Mouse (Mus musculus): ENCODE results near the gene Arl13b. TPM values are rescaled to one million over a fixed set of nuclear protein-coding genes. Genes with fewer than 3 reads are reported as not detected.

Gene Arl13b
- 10 to 100 TPM; 10.2 to 11.4 TPM for total RNA-seq (2021)

- intact Hi-C loops (cut with DNase I): loop anchor here (5.0 kb wide), 1 partner anchor 59 kb away; the partner anchor contains the start of gene Nsun3
- peak; percentile 95 for DNase-seq (ENCODE audit: low spot score)
Measured at GRCm38 (mm10) chr16:62846498-62847312, at the start of gene Arl13b. Gene Arl13b, minus strand, starts transcription at chr16:62847040.

DNA sequence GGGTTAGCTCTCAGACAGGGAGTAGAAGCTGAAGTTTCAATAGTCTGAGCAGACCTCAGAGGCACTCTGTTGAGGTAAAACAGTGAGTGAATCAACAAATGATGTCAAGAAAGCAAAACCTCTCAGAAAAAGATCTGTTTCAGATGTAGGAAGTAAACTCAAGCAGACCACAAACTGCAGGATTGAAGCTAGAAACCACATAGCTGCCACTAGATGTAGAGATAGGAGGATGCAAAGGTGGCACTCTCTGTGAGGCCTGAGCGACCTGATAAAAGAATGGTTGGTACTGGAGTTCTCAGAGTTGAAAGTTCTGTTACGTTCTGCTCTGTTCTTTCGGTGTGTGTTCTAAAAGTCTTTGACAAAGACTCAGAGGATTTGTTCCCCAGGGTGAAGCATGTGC is 49.0 kb upstream of the Arl13b start:
- intact Hi-C loops (cut with DNase I): no loop called here
- DNase-seq (ENCODE audit: low spot score): no peak

DNA sequence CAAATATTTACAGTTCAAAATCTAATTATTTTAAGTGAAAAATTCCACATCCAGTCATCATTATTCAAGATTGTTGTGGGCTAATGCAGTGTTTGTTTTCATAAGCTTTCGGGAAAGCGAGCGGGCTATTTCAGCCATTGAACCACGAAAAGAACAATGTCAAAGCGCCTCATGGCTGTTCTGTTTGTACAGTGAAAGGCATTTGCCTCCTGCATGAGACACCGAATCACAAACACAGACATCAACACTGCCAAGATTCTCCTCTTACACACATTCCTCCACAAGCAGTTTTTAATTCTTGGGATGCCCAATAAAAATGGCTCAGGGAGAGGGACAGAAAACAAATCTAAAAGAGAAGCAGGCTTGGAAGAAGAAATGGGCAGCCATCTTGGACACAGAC is 27.2 kb upstream of the Arl13b start:
- DNase-seq (ENCODE audit: low spot score): no peak
- intact Hi-C loops (cut with DNase I): no loop called here

DNA sequence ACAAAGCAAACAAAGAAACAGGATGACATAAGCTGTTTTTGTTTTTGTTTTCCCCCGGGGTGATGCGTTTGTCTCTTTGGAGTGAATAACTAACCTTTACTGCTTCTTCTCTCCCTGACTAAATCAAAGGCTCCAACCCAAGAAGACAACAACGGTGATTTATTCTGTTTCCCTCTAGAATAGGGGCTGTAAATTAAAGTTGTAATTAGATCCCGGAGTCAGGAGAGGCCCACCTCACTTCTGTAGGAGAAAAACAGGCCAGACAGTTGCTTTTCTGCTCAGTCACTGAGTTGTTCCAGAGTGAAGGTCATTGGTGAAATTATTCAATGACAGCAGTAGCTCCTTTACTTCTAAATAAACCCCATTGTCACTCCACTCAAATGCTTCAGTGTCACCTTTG is 26.3 kb upstream of the Arl13b start:
- intact Hi-C loops (cut with DNase I): no loop called here
- no peak for DNase-seq (ENCODE audit: low spot score)

GRCm38 (mm10) chr16:62872688-62873117 is 25.9 kb upstream of the Arl13b start:
- intact Hi-C loops (cut with DNase I): no loop called here
- DNase-seq (ENCODE audit: low spot score): no peak

- intact Hi-C loops (cut with DNase I): no loop called here
- DNase-seq (ENCODE audit: low spot score): no peak
Measured at GRCm38 (mm10) chr16:62861455-62861854, 14.6 kb upstream of the Arl13b start.

GRCm38 (mm10) chr16:62860140-62860539 is 13.3 kb upstream of the Arl13b start:
- intact Hi-C loops (cut with DNase I): no loop called here
- DNase-seq (ENCODE audit: low spot score): no peak

DNA sequence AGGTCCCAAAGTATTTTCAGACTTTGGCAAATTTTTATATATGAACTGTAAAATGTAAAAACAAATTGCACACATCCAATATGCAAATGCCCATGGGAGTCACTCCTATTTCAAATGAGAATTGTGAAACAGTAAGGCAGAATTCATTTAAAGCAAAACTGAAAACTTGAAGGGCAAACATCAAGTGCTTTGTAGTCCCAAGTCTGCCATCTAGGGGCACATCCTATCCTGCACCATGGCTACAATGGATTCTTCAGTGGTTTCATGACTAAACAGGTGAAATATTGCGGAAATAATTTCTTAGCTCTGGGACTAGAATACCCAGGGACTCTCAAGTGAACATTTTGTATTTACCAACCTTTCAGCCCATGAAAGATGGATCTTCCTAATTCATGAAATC is 11.2 kb upstream of the Arl13b start:
- no peak for DNase-seq (ENCODE audit: low spot score)
- intact Hi-C loops (cut with DNase I): loop anchor here (10.0 kb wide), 1 partner anchor 1917 kb away; the partner anchor contains the start of gene 4930453N24Rik

DNA sequence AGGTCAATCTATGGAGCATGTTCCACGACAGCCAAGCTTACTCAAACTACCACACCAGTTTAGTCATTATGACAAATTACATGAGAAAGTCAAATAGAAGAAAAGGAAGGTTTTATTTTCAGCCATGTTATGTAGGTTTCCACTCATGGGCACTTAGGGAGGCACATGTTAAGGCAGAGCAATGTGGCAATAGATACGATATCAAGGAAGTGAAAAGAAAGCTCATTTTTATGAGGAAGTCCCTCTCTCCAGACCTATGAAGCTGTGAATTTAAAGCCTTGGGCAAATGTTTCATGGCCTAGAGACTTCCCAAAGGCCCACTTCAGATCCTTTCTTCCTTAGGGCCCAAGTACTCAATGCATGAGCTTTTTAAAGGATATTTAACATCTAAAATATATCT is 10.7 kb upstream of the Arl13b start:
- intact Hi-C loops (cut with DNase I): loop anchor here (10.0 kb wide), 1 partner anchor 1917 kb away; the partner anchor contains the start of gene 4930453N24Rik

DNA sequence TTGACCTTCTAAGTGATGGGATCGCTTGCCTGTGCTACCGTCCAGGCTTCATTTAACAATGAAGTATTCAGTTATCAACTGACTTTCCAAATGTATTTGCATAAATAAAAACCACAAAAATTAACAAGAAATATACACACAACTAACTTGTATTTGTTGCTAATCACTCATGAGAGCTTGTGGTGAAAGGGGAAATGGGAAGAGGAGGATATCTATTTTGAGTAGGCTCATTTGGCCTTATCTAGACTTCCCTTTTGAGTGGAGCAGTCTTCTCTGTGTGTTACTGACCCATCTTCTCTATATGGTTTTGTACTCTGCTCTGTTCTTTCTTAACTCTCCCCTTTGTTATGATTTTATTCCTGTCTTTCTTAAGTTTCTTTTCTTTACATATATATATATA is 9.4 kb upstream of the Arl13b start:
- intact Hi-C loops (cut with DNase I): loop anchor here (10.0 kb wide), 1 partner anchor 1919 kb away; the partner anchor contains the start of gene 4930453N24Rik
- DNase-seq (ENCODE audit: low spot score): no peak

More for the DNA sequence above, 10.7 kb upstream of the Arl13b start:
- no peak for DNase-seq (ENCODE audit: low spot score)

DNA sequence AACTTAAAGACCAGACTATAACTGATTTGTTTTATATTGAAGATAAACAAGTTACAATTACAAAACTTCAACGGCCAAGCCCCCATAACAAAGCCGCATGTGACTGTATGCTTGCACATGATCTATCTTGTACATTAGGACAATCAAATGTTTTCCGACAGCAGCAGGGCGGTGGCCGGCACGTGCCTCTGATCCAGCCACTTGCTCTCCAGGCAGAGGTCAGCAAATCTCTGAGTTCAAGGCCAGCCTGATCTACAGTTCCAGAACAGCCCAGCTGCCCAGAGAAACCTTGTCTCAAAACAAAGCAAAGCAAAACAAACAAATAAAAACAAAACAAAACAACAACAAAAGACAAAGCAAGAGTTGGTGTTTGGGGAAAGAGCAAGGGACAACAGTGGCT is 8.5 kb upstream of the Arl13b start:
- intact Hi-C loops (cut with DNase I): loop anchor here (10.0 kb wide), 1 partner anchor 1919 kb away; the partner anchor contains the start of gene 4930453N24Rik
- DNase-seq (ENCODE audit: low spot score): no peak

DNA sequence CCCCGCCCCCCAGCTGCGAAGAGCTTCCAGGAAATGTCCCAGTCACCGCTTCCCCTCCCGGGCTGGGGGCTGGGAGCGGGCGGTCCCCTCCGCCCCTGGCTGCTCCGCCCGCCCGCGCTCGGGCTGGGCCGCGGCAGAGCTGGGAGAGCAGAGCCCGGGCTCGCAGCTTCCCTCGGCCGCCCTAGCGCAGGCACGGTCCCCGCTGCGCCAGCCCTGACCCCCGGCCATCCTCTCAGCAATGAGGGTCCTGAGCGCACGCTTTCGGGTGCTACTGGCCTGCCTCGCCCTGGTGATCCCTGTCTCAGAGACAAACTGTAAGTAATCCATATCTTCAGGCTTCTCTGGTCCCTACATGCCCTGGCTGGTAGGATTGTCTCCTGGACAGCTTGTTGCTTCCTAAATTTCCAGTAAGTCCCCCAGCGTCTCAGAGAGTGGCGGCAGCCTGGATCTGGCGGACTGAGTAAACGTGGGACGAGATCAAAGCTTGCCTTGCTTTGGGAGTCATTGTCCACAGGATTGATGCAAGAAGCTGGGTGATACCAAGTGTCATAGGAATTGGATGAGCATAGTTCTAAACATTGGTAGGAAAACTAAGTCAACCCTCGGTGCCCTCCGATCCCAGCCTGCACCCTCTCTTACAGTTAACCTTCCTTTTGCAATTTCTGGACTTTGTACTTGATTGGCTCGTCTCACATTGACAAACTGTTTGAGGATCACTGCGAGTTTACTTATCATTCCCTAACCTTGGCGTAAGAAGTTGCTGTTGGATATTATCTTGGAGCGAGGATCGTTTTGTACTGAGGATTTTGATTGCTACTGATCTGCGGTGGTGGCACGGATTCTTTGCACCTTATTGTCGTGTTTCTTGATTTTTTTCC is 7.6 kb upstream of the Arl13b start, which contains the start of gene Pros1:
Gene Pros1 (plus strand): TSS at position 117 of the 878 bp plus-strand sequence.
- DNase-seq (ENCODE audit: low spot score): peak; percentile 66
- intact Hi-C loops (cut with DNase I): loop anchor here (10.0 kb wide), 1 partner anchor 1920 kb away; the partner anchor contains the start of gene 4930453N24Rik

DNA sequence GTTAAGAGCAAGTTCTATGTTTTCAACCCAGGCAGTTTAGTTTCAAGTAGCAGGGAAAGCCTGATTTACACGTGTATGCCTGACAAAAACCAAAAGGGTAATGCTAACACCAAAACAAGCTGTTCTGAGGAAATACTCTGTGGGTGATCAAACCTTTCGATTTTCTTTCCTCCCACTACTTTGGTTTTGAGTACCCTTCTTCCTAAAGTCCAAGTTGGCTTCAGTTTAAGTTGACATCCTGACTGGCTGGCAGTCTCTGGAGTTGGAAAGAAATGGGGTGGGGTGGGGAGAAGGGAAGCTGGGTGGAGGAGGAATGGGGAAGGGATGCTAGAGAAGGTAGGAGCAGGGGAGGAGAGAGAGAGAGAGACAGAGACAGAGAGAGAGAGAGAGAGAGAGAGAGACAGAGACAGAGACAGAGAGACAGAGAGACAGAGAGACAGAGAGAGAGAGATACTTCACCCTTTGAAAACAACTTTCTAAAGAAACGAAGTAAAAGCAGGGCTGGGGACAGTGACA is 6.8 kb upstream of the Arl13b start:
- intact Hi-C loops (cut with DNase I): loop anchor here (10.0 kb wide), 1 partner anchor 1921 kb away; the partner anchor contains the start of gene 4930453N24Rik
- DNase-seq (ENCODE audit: low spot score): no peak

GRCm38 (mm10) chr16:62852464-62853252 is 5.8 kb upstream of the Arl13b start:
- DNase-seq (ENCODE audit: low spot score): no peak
- intact Hi-C loops (cut with DNase I): loop anchor here (10.0 kb wide), 1 partner anchor 1922 kb away; the partner anchor contains the start of gene 4930453N24Rik

DNA sequence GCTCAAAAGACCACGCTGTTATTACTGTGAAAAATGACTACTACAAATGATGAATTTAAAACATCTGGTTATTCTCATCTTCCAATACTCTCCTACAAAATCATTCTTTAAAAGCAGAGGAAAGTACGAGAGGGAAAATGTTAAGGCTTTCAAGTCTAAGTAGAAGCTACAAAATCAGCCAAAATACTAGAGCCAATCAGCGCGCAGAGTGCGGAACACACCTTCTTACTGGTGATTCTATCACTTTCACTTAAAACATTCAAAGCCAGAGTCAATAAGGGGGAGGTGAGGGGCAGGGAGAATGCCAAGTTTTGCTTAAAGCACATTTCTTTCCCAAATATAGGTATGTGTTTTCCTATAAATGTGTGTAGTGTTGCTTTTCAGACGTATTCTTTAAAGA is 1.5 kb downstream of the Arl13b start:
- no peak for DNase-seq (ENCODE audit: low spot score)
- intact Hi-C loops (cut with DNase I): loop anchor here (5.0 kb wide), 1 partner anchor 58 kb away; the partner anchor contains the start of gene Nsun3

DNA sequence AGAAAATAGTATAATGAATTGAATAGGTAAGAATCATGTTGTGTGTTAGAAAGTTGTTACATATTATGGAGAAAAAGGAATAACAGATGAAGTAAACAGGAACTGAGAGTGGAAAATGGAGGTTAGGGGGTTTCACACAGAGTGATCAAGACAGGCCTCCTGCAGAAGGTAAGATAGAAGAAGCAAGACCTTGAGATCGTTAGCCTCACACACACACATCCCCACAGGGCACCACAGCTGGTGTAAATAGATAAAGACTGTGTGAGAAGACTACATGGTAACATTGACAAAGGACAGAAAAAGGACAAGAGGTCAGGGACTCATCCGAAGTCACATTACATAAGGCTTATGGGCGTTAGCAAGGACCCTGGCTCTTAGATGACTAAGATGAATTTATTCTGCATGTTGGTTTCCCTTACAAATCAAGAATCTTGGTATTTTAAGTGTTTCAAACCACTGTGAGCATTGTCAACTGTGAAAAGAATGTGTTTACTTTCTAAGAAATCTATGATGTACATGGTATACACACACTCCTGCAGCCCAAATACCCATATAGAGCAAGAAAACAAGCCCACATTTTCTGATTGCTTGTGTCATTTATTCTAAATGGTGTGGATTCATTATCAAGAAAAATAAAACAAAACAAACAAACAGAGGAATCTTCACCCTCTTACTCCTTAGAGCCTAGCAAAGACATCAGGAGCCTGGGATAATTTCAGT is 12.7 kb downstream of the Arl13b start:
- no peak for DNase-seq (ENCODE audit: low spot score)
- intact Hi-C loops (cut with DNase I): no loop called here

GRCm38 (mm10) chr16:62832481-62832880 is 14.4 kb downstream of the Arl13b start:
- intact Hi-C loops (cut with DNase I): no loop called here
- DNase-seq (ENCODE audit: low spot score): no peak

DNA sequence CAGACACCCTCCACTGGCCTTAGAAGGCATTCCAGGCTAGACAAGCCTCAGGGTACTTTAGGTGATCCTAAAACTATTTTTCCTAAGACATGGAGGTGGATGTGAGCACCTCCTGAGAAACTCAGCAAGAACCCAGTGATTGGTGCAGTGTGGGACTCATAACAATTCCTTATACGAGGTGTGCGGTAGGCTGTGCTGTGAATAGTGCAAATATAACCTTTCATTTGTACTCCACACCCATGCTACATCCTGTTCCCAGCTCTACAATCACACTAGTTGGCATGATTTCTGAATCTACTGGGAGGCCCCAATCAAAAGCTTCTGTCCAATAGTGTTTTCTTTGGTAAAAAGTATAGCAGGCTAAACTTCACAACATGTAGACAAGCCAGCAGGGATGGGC is 14.8 kb downstream of the Arl13b start:
- DNase-seq (ENCODE audit: low spot score): no peak
- intact Hi-C loops (cut with DNase I): no loop called here

Data from heart, postnatal 25 days (tissue).